Mouse (Mus musculus) kidney, embryonic 14.5 days (tissue): ENCODE data around the gene Plvap. TPM values are rescaled to one million over a fixed set of nuclear protein-coding genes. Genes with fewer than 3 reads are reported as not detected.

Experiments used
- ATAC-seq: fragments of 200-750 bp; cut with Nextera tagmentation; 2 replicates; pipeline ENCODE4 v1.8.0; 2017; ENCODE audit warnings: moderate number of reproducible peaks, mild to moderate bottlenecking, moderate TSS enrichment, moderate library complexity; ENCODE audit not compliant: low FRiP score, low TSS enrichment
- H3K27ac ChIP-seq: fragments of 300-500 bp; sonication (generic); 2 replicates; pipeline ENCODE4 v1.5.1; 2014; ENCODE audit warnings: low read depth, mild to moderate bottlenecking, low read length, moderate library complexity, mixed read lengths
- H3K27me3 ChIP-seq: fragments of 300-500 bp; sonication (generic); 2 replicates; pipeline ENCODE4 v1.6.1; 2014; ENCODE audit warnings: mild to moderate bottlenecking, low read length; ENCODE audit not compliant: control insufficient read depth, insufficient read depth
- H3K36me3 ChIP-seq: fragments of 300-500 bp; sonication (generic); 2 replicates; pipeline ENCODE4 v1.6.1; 2014; ENCODE audit warnings: low read length, mixed read lengths; ENCODE audit not compliant: control insufficient read depth, insufficient read depth
- H3K4me1 ChIP-seq: fragments of 300-500 bp; sonication (generic); 2 replicates; pipeline ENCODE4 v1.6.1; 2014; ENCODE audit warnings: low read length, mixed read lengths; ENCODE audit not compliant: control insufficient read depth, insufficient read depth
- H3K4me2 ChIP-seq: fragments of 300-500 bp; sonication (generic); replicated peaks from 2 replicates; pipeline ENCODE4 v1.6.1; 2014; ENCODE audit warnings: low read depth, mild to moderate bottlenecking, low read length
- H3K4me3 ChIP-seq: fragments of 300-500 bp; sonication (generic); 2 replicates; pipeline ENCODE4 v1.5.1; 2014; ENCODE audit warnings: mild to moderate bottlenecking, low read length
- H3K9ac ChIP-seq: fragments of 300-500 bp; sonication (generic); 2 replicates; pipeline ENCODE4 v1.6.1; 2014; ENCODE audit warnings: low read depth, mild to moderate bottlenecking, low read length, moderate library complexity
- H3K9me3 ChIP-seq: fragments of 300-500 bp; sonication (generic); 2 replicates; pipeline ENCODE4 v1.6.1; 2016; ENCODE audit warnings: low read length; ENCODE audit not compliant: control insufficient read depth
- WGBS: fragments of 180-500 bp; shearing (Covaris S2); extraction: QIAGEN DNeasy Blood & Tissue Kit; methylation state at CpG from one replicate; pipeline ENCODE4 v1.1.7; 2014; 5-methylcytosine and 5-hydroxymethylcytosine counted together
- polyA plus RNA-seq: library from polyadenylated mRNA; unstranded; fragments of >200 nt; fragmentation: Nextera tagmentation; extraction: Ambion mirVana; gene quantifications from 2 replicates; pipeline ENCODE4 v1.2.1, GENCODE M21; 2014

Plvap gene
- polyA plus RNA-seq, 1 experiment from 2014 or later = 123 TPM

DNA sequence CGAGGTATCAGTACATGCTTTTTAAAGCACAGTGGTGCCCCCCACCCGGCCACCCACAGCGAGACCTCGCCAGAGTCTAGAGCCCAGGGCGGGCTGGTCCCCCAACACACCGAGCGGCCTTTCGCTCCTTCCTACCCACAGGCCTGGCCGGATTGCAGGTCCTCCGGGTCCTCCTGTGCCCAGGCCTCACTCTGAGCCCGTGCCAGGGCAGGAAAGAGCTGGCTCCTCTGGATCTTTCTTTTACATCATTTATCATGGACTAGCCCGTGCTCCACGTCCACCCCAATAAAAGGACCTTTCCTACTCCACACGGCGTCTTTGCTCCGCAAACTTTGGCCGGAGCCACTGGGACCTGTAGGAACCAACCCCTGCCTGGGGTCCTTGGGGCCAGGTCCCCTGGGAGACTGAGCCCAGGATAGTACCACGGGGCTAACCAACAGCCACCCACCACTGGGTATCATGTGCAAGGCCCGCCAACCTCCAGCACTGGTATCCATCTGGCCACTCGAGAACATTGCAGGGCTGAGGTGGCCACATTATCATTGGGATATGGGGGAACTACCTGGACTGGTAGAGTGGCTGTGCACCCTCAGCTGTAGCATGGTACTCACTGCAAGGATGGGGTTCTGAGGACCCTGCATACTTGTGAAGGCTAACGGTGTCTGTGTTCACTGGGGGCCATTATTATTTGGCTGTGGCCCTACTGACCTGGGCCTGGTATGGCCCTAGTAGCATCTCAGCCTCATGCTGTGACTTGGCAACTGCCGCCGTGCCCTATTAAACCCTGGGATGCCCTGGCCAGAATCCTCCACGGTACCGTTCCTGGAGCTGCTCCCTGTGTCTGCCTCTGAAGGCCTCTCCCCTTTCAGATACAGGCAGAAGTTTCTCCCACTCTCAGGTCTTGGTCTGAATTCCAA, 36.5 kb downstream of the Plvap start:
- WGBS = 88% methylated on average over 25 of the region's 25 CpGs
- Histone ChIP-seq H3K9ac (no peak overlapping the region), H3K27me3 (no peaks in the 10 kb centered on the region), H3K4me3 (no peak overlapping the region), H3K4me2 (no peak overlapping the region), H3K27ac (0 out of 2 replicates have a peak overlapping the region, but pooled peaks have one; percentile 68), H3K9me3 (no peaks in the 10 kb centered on the region), H3K4me1 (peaks cover 11% of the 10 kb centered on the region; the same call in 1 of the 2 replicates), H3K36me3 (peaks cover 47% of the 10 kb centered on the region)
- ATAC-seq = no peak

DNA sequence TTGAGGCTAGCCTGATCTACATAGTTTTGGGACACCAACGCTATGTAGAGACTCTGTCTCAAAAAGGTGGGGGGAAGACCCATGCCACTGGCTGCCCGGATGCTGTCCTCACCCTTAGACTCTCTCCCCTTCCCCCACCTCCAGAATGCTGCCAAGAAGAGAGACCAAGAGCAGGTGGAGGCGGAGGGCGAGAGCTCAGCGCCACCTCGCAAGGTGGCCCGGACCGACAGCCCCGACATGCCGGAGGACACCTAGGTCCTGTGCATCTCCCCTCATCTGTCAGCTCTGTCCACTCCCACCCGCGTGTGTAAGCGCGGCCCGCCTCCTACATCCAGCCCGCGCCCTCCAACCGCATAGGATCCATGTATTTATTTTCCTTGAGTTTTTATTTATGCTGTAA, 37.2 kb downstream of the Plvap start:
- H3K36me3 ChIP-seq = peaks cover 47% of the 10 kb centered on the region
- no peak for ATAC-seq
- H3K4me3 ChIP-seq = no peak overlapping the region
- no peak overlapping the region for H3K27ac ChIP-seq
- no peaks in the 10 kb centered on the region for H3K27me3 ChIP-seq
- peaks cover 11% of the 10 kb centered on the region; the same call in 1 of the 2 replicates for H3K4me1 ChIP-seq
- no peaks in the 10 kb centered on the region for H3K9me3 ChIP-seq
- H3K9ac ChIP-seq = no peak overlapping the region
- 94% methylated on average over 18 of the region's 18 CpGs for WGBS
- no peak overlapping the region for H3K4me2 ChIP-seq

DNA sequence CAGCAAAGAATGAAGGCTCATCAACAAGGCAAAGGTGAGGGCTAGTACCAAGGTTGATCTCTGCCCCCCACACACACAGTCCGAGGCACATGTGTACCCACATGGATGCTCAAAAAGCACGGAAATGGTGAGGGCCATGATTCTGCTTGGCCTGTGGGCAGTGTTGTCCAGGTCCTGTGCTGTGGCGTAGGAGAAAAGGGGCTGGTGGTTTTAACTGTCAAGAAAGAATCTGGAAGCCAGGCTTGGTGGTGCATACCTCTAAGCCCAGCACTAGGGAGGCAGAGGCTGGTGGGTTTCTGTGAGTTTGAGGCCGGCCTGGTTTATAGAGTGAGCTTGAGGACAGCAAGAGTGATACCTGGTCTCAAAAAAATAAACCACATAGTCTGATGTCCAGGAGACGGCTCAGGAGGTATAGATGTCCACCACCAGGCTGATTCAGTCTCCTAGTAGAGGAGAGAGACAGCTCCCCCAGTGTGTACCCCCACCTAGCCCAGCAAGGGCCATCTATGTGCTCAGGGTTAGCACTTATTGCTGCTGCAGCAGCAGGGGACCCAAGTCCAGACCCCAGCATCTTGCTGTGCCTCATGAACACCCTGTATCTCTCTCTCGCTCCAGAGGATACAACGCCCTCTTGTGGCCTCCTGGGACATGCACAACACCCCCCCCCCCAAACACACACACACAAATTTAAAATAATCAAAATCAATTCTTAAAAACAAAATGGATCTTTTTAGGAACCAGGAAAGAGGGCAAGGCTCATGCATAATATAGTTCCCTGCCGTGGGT, 38.8 kb downstream of the Plvap start:
- ATAC-seq = no peak
- Histone ChIP-seq H3K4me1 (peaks cover 11% of the 10 kb centered on the region; the same call in 1 of the 2 replicates), H3K9ac (no peak overlapping the region), H3K4me2 (no peak overlapping the region), H3K9me3 (no peaks in the 10 kb centered on the region), H3K27ac (no peak overlapping the region), H3K27me3 (no peaks in the 10 kb centered on the region), H3K4me3 (no peak overlapping the region), H3K36me3 (peaks cover 47% of the 10 kb centered on the region)
- WGBS = 90% methylated on average over 8 of the region's 8 CpGs

DNA sequence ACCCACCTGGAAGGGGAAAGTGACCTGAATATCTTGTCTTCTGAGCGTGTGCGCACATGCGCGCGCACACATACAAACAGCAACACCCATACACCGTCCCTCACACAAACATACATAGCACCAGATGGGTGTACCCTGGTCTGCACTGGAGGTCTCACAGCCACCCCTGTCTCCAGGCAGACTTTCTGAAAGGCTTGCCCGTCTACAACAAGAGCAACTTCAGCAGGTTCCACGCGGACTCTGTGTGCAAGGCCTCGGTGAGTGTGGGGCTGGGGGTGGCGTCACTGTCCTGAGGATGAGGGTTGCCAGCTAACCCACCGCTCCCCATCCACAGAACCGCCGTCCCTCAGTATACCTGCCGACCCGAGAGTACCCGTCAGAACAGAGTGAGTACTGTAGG, 39.7 kb downstream of the Plvap start:
- Histone ChIP-seq H3K36me3 (peaks cover 47% of the 10 kb centered on the region), H3K9ac (no peak overlapping the region), H3K4me2 (no peak overlapping the region), H3K9me3 (no peaks in the 10 kb centered on the region), H3K27ac (no peak overlapping the region), H3K4me1 (peaks cover 4% of the 10 kb centered on the region; the same call in 1 of the 2 replicates), H3K4me3 (no peak overlapping the region), H3K27me3 (no peaks in the 10 kb centered on the region)
- no peak for ATAC-seq
- 97% methylated on average over 17 of the region's 17 CpGs for WGBS

DNA sequence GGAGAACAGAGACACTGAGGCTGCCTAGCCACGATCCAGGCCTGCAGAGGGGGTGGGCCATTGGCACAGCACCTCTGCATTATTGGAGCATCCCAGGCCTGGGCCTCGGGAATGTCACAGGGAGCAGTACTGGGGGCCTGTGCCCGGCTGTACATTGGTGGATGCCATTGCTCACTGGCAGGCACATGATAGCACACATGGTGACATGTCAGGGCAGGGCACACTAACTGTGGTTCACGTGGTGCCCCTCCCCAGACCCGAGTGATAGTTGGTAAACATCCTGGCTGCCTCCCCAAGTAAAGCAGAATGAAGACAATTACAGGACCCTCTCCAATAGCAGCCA, 40.7 kb downstream of the Plvap start:
- H3K4me2 ChIP-seq = no peak overlapping the region
- 84% methylated on average over 5 of the region's 5 CpGs for WGBS
- H3K27me3 ChIP-seq = no peaks in the 10 kb centered on the region
- H3K36me3 ChIP-seq = peaks cover 47% of the 10 kb centered on the region
- H3K4me1 ChIP-seq = peaks cover under 1% of the 10 kb centered on the region; the same call in 1 of the 2 replicates
- no peak overlapping the region for H3K9ac ChIP-seq
- no peak for ATAC-seq
- H3K9me3 ChIP-seq = no peaks in the 10 kb centered on the region
- H3K4me3 ChIP-seq = no peak overlapping the region
- no peak overlapping the region for H3K27ac ChIP-seq

DNA sequence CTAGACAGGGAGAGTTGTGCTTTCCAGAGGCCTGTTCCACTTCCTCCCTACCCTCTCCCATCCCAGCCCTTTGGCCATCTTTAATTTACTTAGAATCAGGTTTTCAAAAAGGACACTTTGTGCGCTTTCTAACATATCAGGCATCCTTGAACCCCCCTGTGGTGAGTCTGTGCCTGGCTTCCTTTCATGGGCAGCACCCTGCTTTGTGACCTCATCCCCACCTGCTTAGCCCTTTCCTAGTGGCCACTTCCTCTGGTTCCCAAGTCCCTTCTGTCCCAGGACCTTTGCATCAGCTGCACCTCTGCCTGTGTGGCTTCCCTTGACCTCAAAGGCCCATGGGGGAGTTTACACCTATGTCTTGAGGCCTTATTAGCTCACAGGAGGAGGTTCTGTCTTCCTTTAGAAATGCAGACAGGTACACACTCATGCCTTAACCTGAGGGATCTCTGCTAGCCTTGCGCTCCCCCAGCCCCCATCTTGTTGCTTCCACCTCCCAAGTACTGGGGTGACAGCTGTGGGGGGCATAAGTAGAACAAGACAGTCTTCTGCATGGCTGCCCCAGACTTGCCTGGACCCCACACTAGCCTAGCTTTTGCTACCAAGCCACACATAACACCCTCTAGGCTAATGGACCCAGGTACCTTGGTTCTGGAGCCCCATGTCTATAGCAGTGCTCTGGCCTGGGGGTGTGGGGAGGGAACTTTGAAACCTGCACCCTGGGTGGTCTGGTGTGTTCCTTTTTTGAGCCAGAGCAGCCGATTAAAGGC, 41.2 kb downstream of the Plvap start:
- Histone ChIP-seq H3K4me2 (peak overlapping the region; percentile 75), H3K9ac (peak overlapping the region; percentile 81; the same call in 1 of the 2 replicates), H3K27me3 (no peaks in the 10 kb centered on the region), H3K4me3 (peak overlapping the region; percentile 72), H3K27ac (no peak overlapping the region), H3K9me3 (no peaks in the 10 kb centered on the region), H3K36me3 (peaks cover 47% of the 10 kb centered on the region), H3K4me1 (no peaks in the 10 kb centered on the region; the same call in 1 of the 2 replicates)
- WGBS = 87% methylated on average over 3 of the region's 3 CpGs
- ATAC-seq = no peak

DNA sequence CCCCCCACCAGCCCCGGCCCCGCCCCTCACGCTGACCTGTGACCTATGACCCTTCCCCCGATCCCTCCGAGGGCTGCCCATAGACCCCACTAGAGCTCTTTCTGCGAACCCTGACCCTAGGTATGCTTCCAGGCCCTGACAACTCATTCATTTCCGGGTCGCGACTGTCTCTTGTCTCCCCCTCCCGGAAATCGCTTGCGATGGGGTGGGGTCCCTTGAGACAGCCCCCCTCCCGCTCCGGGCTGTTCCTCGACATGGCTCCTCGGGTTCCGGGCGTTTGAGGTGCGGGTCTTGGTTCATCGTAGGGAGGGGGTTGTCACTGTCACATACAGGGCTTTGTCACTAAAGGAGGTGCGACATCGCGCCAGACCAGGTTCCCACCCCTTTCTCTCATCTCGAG, 42.1 kb downstream of the Plvap start:
- peaks cover 38% of the 10 kb centered on the region for H3K36me3 ChIP-seq
- H3K27ac ChIP-seq = no peak overlapping the region
- peak overlapping the region; percentile 81 for H3K9ac ChIP-seq
- H3K27me3 ChIP-seq = no peaks in the 10 kb centered on the region
- WGBS = 2% methylated on average over 22 of the region's 24 CpGs
- H3K9me3 ChIP-seq = no peaks in the 10 kb centered on the region
- no peaks in the 10 kb centered on the region; the same call in 1 of the 2 replicates for H3K4me1 ChIP-seq
- peak overlapping the region; percentile 72 for H3K4me3 ChIP-seq
- peak; percentile 26 for ATAC-seq
- H3K4me2 ChIP-seq = peak overlapping the region; percentile 75

DNA sequence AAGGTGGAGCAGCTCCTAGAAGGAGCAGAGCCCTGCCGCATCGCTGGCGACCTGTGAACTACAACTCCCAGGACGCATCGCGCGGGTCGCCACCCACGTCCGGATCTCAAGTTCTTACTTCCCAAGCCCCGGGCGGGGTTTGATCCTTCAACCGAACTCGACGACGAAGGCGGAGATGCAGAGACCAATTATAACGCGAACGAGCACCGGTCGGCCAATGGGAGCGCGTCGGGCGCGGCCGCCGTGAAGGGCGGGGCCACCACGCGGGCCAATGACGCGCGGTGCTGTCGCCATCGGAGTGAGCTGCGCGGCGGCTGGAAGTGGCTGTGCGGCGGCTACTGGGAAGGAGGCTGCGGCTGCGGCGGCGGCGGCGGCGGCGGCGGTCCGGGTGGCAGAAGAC, 42.6 kb downstream of the Plvap start, which contains the start of gene Dda1:
TSS of gene Dda1 (plus strand) at position 284 of the 400 bp plus-strand sequence.
- peak; percentile 90 for ATAC-seq
- Histone ChIP-seq H3K27ac (no peak within 1 kb of the TSS), H3K9me3 (no peaks in the 10 kb centered on the region), H3K4me3 (peak within 1 kb of the TSS; percentile 72), H3K9ac (peak within 1 kb of the TSS; percentile 81), H3K27me3 (no peaks in the 10 kb centered on the region), H3K4me1 (peaks cover 4% of the 10 kb centered on the region), H3K36me3 (peaks cover 33% of the 10 kb centered on the region), H3K4me2 (peak within 1 kb of the TSS; percentile 75)
- under 1% methylated on average over 44 of the region's 52 CpGs for WGBS
